Mouse (Mus musculus) forebrain, embryonic 16.5 days (tissue): ENCODE measurements around the gene Myocos. TPM values are rescaled to one million over a fixed set of nuclear protein-coding genes. Genes with fewer than 3 reads are reported as not detected.

Source experiments
- ATAC-seq: fragments of 200-750 bp; cut with Nextera tagmentation; 2 replicates; pipeline ENCODE4 v1.8.0; 2017; ENCODE audit warnings: mild to moderate bottlenecking, moderate library complexity
- H3K27ac ChIP-seq: fragments of 300-500 bp; sonication (generic); 2 replicates; pipeline ENCODE4 v1.5.1; 2014; ENCODE audit warnings: low read length, control low read depth
- H3K27me3 ChIP-seq: fragments of 300-500 bp; sonication (generic); replicated peaks from 2 replicates; pipeline ENCODE4 v1.6.1; 2014; ENCODE audit warnings: low read length; ENCODE audit not compliant: control insufficient read depth, insufficient read depth
- H3K36me3 ChIP-seq: fragments of 300-500 bp; sonication (generic); 2 replicates; pipeline ENCODE4 v1.6.1; 2014; ENCODE audit not compliant: control insufficient read depth, insufficient read depth
- H3K4me1 ChIP-seq: fragments of 300-500 bp; sonication (generic); replicated peaks from 2 replicates; pipeline ENCODE4 v1.6.1; 2014; ENCODE audit warnings: low read length; ENCODE audit not compliant: control insufficient read depth, insufficient read depth
- H3K4me2 ChIP-seq: fragments of 300-500 bp; sonication (generic); 2 replicates; pipeline ENCODE4 v1.6.1; 2014; ENCODE audit warnings: mild to moderate bottlenecking, low read length, control low read depth
- H3K4me3 ChIP-seq: fragments of 300-500 bp; sonication (generic); replicated peaks from 2 replicates; pipeline ENCODE4 v1.5.1; 2014; ENCODE audit warnings: mild to moderate bottlenecking, low read length, control low read depth
- H3K9ac ChIP-seq: fragments of 300-500 bp; sonication (generic); replicated peaks from 2 replicates; pipeline ENCODE4 v1.6.1; 2014; ENCODE audit warnings: low read depth, low read length, control low read depth
- H3K9me3 ChIP-seq: fragments of 300-500 bp; sonication (generic); 2 replicates; pipeline ENCODE4 v1.6.1; 2016; ENCODE audit warnings: low read length; ENCODE audit not compliant: control insufficient read depth
- WGBS: fragments of 180-500 bp; shearing (Covaris S2); extraction: QIAGEN DNeasy Blood & Tissue Kit; methylation state at CpG from one replicate; pipeline ENCODE4 v1.1.7; 2014; 5-methylcytosine and 5-hydroxymethylcytosine counted together
- polyA plus RNA-seq: library from polyadenylated mRNA; unstranded; fragments of >200 nt; fragmentation: Nextera tagmentation; extraction: Ambion mirVana; gene quantifications from 2 replicates; pipeline ENCODE4 v1.2.1, GENCODE M21; 2015

Myocos gene
- not detected in 2 replicates for polyA plus RNA-seq

GRCm38 (mm10) chr1:162658119-162658518, at the start of gene Myocos:
TSS of gene Myocos (minus strand) at chr1:162658219.
- WGBS, result 92% methylated on average over 7 of the region's 7 CpGs
- Histone ChIP-seq H3K27ac (no peak within 1 kb of the TSS), H3K36me3 (no peaks in the 10 kb centered on the region), H3K4me1 (no peaks in the 10 kb centered on the region), H3K9me3 (no peaks in the 10 kb centered on the region), H3K9ac (no peak within 1 kb of the TSS), H3K27me3 (no peaks in the 10 kb centered on the region), H3K4me2 (no peak within 1 kb of the TSS), H3K4me3 (no peak within 1 kb of the TSS)
- ATAC-seq, result no peak

- Histone ChIP-seq H3K4me1 (no peaks in the 10 kb centered on the region), H3K27me3 (no peaks in the 10 kb centered on the region), H3K4me3 (no peak overlapping the region), H3K4me2 (no peak overlapping the region), H3K9ac (no peak overlapping the region), H3K27ac (no peak overlapping the region), H3K36me3 (peaks cover 47% of the 10 kb centered on the region), H3K9me3 (no peaks in the 10 kb centered on the region)
- ATAC-seq, result no peak
- 87% methylated on average over 8 of the region's 8 CpGs for WGBS
These were observed 42.5 kb upstream of the Myocos start for GRCm38 (mm10) chr1:162700389-162701066.

- WGBS, result 94% methylated on average over 6 of the region's 6 CpGs
These were observed 39.8 kb upstream of the Myocos start for GRCm38 (mm10) chr1:162697866-162698265.

GRCm38 (mm10) chr1:162693721-162694120, 35.7 kb upstream of the Myocos start:
- no peak for ATAC-seq
- WGBS, result 84% methylated on average over 2 of the region's 2 CpGs
- H3K4me3 ChIP-seq, result no peak overlapping the region

More at GRCm38 (mm10) chr1:162697866-162698265, 39.8 kb upstream of the Myocos start:
- H3K4me3 ChIP-seq, result no peak overlapping the region
- no peak overlapping the region for H3K9ac ChIP-seq
- no peak overlapping the region for H3K4me2 ChIP-seq
- no peak overlapping the region for H3K27ac ChIP-seq
- no peak for ATAC-seq
- no peaks in the 10 kb centered on the region for H3K27me3 ChIP-seq
- H3K9me3 ChIP-seq, result no peaks in the 10 kb centered on the region
- peaks cover 28% of the 10 kb centered on the region for H3K36me3 ChIP-seq
- H3K4me1 ChIP-seq, result no peaks in the 10 kb centered on the region

GRCm38 (mm10) chr1:162665486-162666174, 7.6 kb upstream of the Myocos start:
- 4% methylated on average over 11 of the region's 11 CpGs for WGBS
- Histone ChIP-seq H3K27me3 (no peaks in the 10 kb centered on the region), H3K4me2 (peak overlapping the region; percentile 49), H3K4me1 (peaks cover 5% of the 10 kb centered on the region; the same call in 1 of the 2 replicates), H3K9ac (peak overlapping the region; percentile 40; the same call in 1 of the 2 replicates), H3K36me3 (no peaks in the 10 kb centered on the region), H3K9me3 (no peaks in the 10 kb centered on the region), H3K27ac (no peak overlapping the region), H3K4me3 (peak overlapping the region; percentile 21)
- ATAC-seq, result peak; percentile 68

More at GRCm38 (mm10) chr1:162693721-162694120, 35.7 kb upstream of the Myocos start:
- Histone ChIP-seq H3K27ac (no peak overlapping the region), H3K36me3 (peaks cover 31% of the 10 kb centered on the region), H3K9me3 (no peaks in the 10 kb centered on the region), H3K27me3 (no peaks in the 10 kb centered on the region), H3K4me1 (no peaks in the 10 kb centered on the region), H3K9ac (no peak overlapping the region), H3K4me2 (no peak overlapping the region)

GRCm38 (mm10) chr1:162664826-162665475, 6.9 kb upstream of the Myocos start:
- H3K36me3 ChIP-seq, result no peaks in the 10 kb centered on the region
- peak; percentile 99 for ATAC-seq
- no peak overlapping the region for H3K27ac ChIP-seq
- peaks cover 5% of the 10 kb centered on the region; the same call in 1 of the 2 replicates for H3K4me1 ChIP-seq
- no peak overlapping the region for H3K4me3 ChIP-seq
- H3K9me3 ChIP-seq, result no peaks in the 10 kb centered on the region
- no peak overlapping the region for H3K9ac ChIP-seq
- no peaks in the 10 kb centered on the region for H3K27me3 ChIP-seq
- no peak overlapping the region for H3K4me2 ChIP-seq
- WGBS, result 15% methylated on average over 10 of the region's 10 CpGs

GRCm38 (mm10) chr1:162660276-162660860, 2.3 kb upstream of the Myocos start:
- ATAC-seq, result no peak
- H3K27ac ChIP-seq, result no peak overlapping the region

GRCm38 (mm10) chr1:162648416-162648815, 9.6 kb downstream of the Myocos start:
- Histone ChIP-seq H3K36me3 (no peaks in the 10 kb centered on the region), H3K4me2 (no peak overlapping the region), H3K9ac (no peak overlapping the region), H3K9me3 (no peaks in the 10 kb centered on the region), H3K4me3 (no peak overlapping the region), H3K4me1 (no peaks in the 10 kb centered on the region), H3K27ac (no peak overlapping the region), H3K27me3 (no peaks in the 10 kb centered on the region)
- 95% methylated on average over 14 of the region's 14 CpGs for WGBS
- no peak for ATAC-seq

More at GRCm38 (mm10) chr1:162660276-162660860, 2.3 kb upstream of the Myocos start:
- H3K9ac ChIP-seq, result no peak overlapping the region
- peaks cover under 1% of the 10 kb centered on the region; the same call in 1 of the 2 replicates for H3K4me1 ChIP-seq
- no peak overlapping the region for H3K4me3 ChIP-seq
- WGBS, result 90% methylated on average over 11 of the region's 11 CpGs
- no peak overlapping the region for H3K4me2 ChIP-seq
- no peaks in the 10 kb centered on the region for H3K27me3 ChIP-seq
- H3K36me3 ChIP-seq, result no peaks in the 10 kb centered on the region
- H3K9me3 ChIP-seq, result no peaks in the 10 kb centered on the region
